Mouse (Mus musculus) hindbrain, embryonic 10.5 days (tissue): ENCODE measurements around the gene Zcchc14. TPM values are rescaled to one million over a fixed set of nuclear protein-coding genes. Genes with fewer than 3 reads are reported as not detected.

Experiments
- DNase-seq: peaks from one replicate; pipeline ENCODE4 v3.0.0-alpha.2; 2017; ENCODE audit warnings: low spot score
- H3K27ac ChIP-seq: fragments of 300-500 bp; sonication (generic); 2 replicates; pipeline ENCODE4 v1.5.1; 2016; ENCODE audit warnings: mild to moderate bottlenecking, moderate library complexity
- H3K27me3 ChIP-seq: fragments of 300-500 bp; sonication (generic); 2 replicates; pipeline ENCODE4 v1.6.1; 2016; ENCODE audit warnings: mild to moderate bottlenecking; ENCODE audit not compliant: poor library complexity, insufficient read depth, severe bottlenecking
- H3K36me3 ChIP-seq: fragments of 300-500 bp; sonication (generic); 2 replicates; pipeline ENCODE4 v1.6.1; 2016; ENCODE audit warnings: mild to moderate bottlenecking, moderate library complexity
- H3K4me1 ChIP-seq: fragments of 300-500 bp; sonication (generic); replicated peaks from 2 replicates; pipeline ENCODE4 v1.6.1; 2016; ENCODE audit warnings: mild to moderate bottlenecking
- H3K4me3 ChIP-seq: fragments of 300-500 bp; sonication (generic); 2 replicates; pipeline ENCODE4 v1.5.1; 2016; ENCODE audit warnings: mild to moderate bottlenecking, moderate library complexity
- H3K9me3 ChIP-seq: fragments of 300-500 bp; sonication (generic); 2 replicates; pipeline ENCODE4 v1.6.1; 2016; ENCODE audit warnings: mild to moderate bottlenecking, moderate library complexity
- WGBS: fragments of 180-500 bp; shearing (Covaris S2); methylation state at CpG from one replicate; pipeline ENCODE4 v1.1.7; 2016; 5-methylcytosine and 5-hydroxymethylcytosine counted together
- polyA plus RNA-seq: library from polyadenylated mRNA; unstranded; fragments of >200 nt; fragmentation: Nextera tagmentation; extraction: Ambion mirVana; gene quantifications from 2 replicates; pipeline ENCODE4 v1.2.1, GENCODE M21; 2016

The Zcchc14 gene
- polyA plus RNA-seq, 1 experiment from 2014 or later = 14.6 TPM

DNA sequence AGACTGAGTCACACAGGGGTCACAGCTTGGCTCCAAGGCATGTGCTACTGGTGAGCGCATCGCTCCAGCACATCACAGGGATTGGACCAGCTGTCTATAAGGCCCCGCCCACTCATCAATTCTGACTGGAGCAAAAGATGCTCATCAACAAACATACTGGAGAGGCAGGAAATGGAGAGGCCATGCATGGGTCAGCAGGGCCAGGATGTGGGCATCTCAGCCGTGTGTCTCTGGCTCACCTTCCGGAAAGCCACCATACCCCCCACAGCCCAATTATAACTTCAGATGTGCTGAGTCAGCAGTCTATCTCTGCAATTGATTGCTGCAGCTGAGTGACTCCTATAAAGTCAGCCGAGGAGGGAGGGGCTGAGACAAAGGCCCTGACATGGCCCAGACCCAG is 84.4 kb downstream of the Zcchc14 start:
- peaks cover 68% of the 10 kb centered on the region for H3K4me1 ChIP-seq
- peak overlapping the region; percentile 51; the same call in 1 of the 2 replicates for H3K27ac ChIP-seq
- DNase-seq = no peak
- H3K4me3 ChIP-seq = no peak overlapping the region
- H3K27me3 ChIP-seq = no peaks in the 10 kb centered on the region
- WGBS = 72% methylated on average over 6 of the region's 6 CpGs
- H3K36me3 ChIP-seq = peaks cover 18% of the 10 kb centered on the region
- H3K9me3 ChIP-seq = no peaks in the 10 kb centered on the region

- DNase-seq = no peak
- 64% methylated on average over 6 of the region's 6 CpGs for WGBS
- Histone ChIP-seq H3K4me3 (no peak overlapping the region), H3K36me3 (peaks cover 46% of the 10 kb centered on the region), H3K4me1 (peaks cover 70% of the 10 kb centered on the region), H3K27ac (peak overlapping the region; percentile 66; the same call in 1 of the 2 replicates), H3K27me3 (no peaks in the 10 kb centered on the region), H3K9me3 (no peaks in the 10 kb centered on the region)
These were observed 89.0 kb downstream of the Zcchc14 start for GRCm38 (mm10) chr8:121563701-121564100.

DNA sequence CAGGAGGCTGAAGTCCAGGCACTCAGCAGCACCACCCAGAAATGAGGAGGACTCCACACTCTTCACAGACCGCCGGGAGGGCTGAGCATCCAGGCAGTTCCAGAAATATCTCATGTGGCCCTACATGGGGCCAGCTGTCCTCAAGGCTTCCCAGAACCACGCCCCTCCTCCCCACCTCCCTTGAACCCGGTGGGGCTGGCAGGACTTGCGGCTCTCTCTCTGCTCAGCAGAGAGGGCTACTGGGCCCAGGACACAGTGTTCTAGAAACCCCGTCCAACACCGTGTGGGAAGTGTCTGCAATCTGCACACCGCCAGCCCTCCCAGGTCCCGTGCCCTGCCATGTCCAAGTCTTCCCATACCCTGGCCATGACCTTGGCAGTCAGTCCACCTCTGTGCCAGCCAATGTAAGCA is 89.8 kb downstream of the Zcchc14 start:
- Histone ChIP-seq H3K36me3 (peaks cover 54% of the 10 kb centered on the region), H3K27ac (peak overlapping the region; percentile 66), H3K9me3 (no peaks in the 10 kb centered on the region), H3K4me1 (peaks cover 62% of the 10 kb centered on the region), H3K4me3 (no peak overlapping the region), H3K27me3 (no peaks in the 10 kb centered on the region)
- no peak for DNase-seq
- WGBS = 83% methylated on average over 9 of the region's 9 CpGs

DNA sequence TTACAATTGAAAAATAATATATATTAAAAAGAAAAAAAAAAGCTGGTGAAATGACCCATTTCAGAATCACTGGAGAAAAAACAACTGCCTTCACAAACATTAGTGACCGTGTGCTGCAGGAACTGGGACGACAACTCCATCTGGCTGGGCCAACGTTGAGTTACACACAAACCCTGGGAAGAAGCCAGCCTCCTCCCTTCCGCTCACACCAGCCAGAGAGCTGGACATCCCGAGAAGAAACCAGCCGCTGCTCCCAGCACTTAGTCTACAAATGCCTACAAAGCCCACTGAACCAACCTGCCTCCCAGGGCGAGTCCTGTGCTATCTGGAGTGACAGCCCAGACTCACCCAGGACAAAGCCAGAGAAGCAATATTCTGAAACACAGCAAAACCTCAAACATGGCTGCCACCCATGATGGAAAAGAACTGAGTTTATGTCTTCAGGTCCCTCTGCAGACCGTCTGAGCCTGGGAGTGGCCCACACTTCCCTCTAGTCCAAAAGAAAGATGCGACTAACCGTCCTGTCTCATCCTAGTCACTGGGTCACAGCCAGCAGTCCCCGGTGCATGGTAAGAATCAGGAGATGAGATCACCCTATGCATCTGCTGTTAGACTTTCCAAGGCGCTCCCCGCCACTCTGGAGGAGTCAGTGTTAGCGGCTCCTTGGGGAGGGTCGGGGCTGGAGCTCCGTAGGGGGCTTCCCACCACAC is 90.9 kb downstream of the Zcchc14 start:
- Histone ChIP-seq H3K9me3 (no peaks in the 10 kb centered on the region), H3K36me3 (peaks cover 59% of the 10 kb centered on the region), H3K4me1 (peaks cover 53% of the 10 kb centered on the region), H3K27ac (peak overlapping the region; percentile 66), H3K27me3 (no peaks in the 10 kb centered on the region), H3K4me3 (no peak overlapping the region)
- no peak for DNase-seq
- whole genome bisulfite sequencing = 87% methylated on average over 16 of the region's 16 CpGs

DNA sequence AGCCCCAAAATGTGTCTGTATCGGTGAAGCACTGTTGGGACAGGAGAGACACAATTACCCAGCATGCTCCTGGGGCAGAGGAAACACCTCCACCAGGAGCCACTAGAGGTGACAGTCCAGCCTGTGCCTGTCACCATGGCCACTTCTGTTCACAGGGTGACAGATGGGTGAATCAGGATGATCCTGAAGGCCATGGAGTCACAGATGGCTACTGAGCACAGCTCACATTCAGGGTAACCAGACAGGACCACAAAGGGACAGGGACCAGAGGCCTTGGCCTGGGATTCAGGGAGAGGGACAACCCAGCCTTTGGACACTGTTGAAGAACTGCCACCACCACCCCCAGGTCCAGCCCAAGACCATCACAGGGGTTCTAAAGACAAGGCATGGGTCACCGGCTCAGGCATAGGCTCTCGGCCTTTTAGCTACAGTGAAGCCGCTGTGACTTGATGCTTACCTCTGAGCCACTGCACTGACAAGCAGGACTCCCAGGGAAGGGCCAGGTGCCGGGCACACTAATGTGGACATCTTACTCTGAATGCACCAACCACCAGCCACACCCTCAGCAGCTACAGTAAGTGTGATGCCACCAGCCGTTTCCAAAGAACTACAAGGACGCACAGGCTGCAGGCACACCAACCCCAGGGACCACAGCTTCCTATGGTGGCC is 92.1 kb downstream of the Zcchc14 start:
- H3K27ac ChIP-seq = no peak overlapping the region
- no peak for DNase-seq
- H3K9me3 ChIP-seq = no peaks in the 10 kb centered on the region
- H3K4me3 ChIP-seq = no peak overlapping the region
- H3K27me3 ChIP-seq = no peaks in the 10 kb centered on the region
- WGBS = 91% methylated on average over 7 of the region's 7 CpGs
- peaks cover 68% of the 10 kb centered on the region for H3K36me3 ChIP-seq
- peaks cover 41% of the 10 kb centered on the region for H3K4me1 ChIP-seq

DNA sequence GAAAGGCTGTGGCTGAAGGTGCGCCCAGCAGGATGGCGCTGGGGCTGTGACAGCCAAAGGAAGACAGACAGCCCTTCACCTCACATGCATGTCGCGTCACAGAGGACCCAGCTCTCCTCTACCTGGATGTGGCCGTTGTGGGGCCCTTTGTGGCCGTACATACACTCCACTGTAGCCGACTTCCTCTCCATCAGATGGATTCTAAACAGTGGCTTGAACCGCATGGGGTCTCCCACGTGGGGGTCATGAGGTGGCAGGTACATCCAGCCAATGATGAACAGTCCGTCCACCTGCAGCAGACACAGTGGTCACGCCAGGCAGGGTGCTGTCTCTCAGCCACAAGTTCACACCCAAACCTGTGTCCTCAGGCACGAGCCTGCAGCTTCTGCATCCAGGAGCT is 92.9 kb downstream of the Zcchc14 start:
- no peaks in the 10 kb centered on the region for H3K9me3 ChIP-seq
- H3K4me1 ChIP-seq = peaks cover 33% of the 10 kb centered on the region
- peaks cover 67% of the 10 kb centered on the region for H3K36me3 ChIP-seq
- H3K27ac ChIP-seq = no peak overlapping the region
- no peaks in the 10 kb centered on the region for H3K27me3 ChIP-seq
- no peak overlapping the region for H3K4me3 ChIP-seq
- no peak for DNase-seq
- WGBS = 89% methylated on average over 12 of the region's 12 CpGs

- Histone ChIP-seq H3K27ac (no peak overlapping the region), H3K4me3 (no peak overlapping the region), H3K4me1 (peaks cover 21% of the 10 kb centered on the region), H3K36me3 (peaks cover 70% of the 10 kb centered on the region), H3K9me3 (no peaks in the 10 kb centered on the region), H3K27me3 (no peaks in the 10 kb centered on the region)
- no peak for DNase-seq
- WGBS = 92% methylated on average over 16 of the region's 16 CpGs
These were observed 94.2 kb downstream of the Zcchc14 start for GRCm38 (mm10) chr8:121558538-121558937.

DNA sequence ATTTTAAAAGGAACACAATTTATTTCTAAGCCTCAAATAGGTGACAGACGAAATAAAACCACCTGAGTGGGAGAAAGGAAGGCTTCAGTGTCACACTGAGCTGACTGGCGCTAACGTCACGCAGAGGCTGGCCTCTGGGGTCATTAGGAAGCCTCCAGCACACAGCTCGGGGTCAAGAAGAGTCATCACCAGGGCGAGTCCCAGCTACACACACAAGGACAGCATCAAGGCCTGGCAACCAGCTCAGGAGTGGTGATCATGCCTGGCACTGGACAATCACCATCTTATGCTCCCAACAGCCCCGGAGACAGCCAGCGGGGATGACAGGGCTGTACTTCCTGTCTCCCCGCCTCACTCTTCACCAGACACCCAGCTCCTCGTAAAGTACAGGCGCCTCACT is 95.0 kb downstream of the Zcchc14 start:
- WGBS = 89% methylated on average over 11 of the region's 11 CpGs
- DNase-seq = no peak
- no peak overlapping the region for H3K4me3 ChIP-seq
- peaks cover 75% of the 10 kb centered on the region for H3K36me3 ChIP-seq
- no peaks in the 10 kb centered on the region for H3K9me3 ChIP-seq
- peaks cover 13% of the 10 kb centered on the region for H3K4me1 ChIP-seq
- no peak overlapping the region for H3K27ac ChIP-seq
- H3K27me3 ChIP-seq = no peaks in the 10 kb centered on the region

DNA sequence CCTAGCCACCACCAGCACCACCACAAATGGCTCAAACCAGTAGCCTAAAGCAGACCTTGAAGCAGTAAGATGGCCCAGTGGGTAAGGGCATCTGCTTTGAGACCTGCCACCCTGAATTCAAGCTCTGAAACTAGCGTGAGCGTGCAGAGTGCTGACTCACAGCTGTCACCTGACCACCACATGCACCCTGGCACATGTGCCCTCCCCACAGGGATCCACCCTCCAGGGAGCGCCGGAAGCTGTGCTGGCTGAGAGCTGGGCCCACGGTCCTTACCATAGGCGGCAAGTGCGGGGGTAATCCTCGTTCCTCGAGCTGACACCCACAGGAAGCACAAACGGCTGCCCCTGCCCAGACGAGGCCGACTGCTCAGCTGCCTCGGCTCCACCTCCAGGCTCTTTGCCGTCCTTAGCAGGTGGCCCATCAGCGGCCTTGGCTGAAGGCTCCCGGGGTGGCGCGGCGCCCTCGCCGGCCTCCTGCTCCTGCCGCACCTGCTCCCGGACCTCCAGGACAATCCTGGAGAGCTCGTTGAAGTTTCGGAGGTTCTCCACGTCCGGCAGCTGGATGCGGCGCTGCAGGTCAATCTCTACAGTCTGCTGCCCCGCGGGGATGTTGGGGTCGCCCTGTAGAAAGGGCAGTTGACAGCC is 98.7 kb downstream of the Zcchc14 start:
- no peak overlapping the region for H3K27ac ChIP-seq
- H3K36me3 ChIP-seq = peaks cover 87% of the 10 kb centered on the region
- peaks cover 22% of the 10 kb centered on the region for H3K4me1 ChIP-seq
- H3K9me3 ChIP-seq = no peaks in the 10 kb centered on the region
- H3K27me3 ChIP-seq = no peaks in the 10 kb centered on the region
- H3K4me3 ChIP-seq = no peak overlapping the region
- DNase-seq = no peak
- WGBS = 95% methylated on average over 32 of the region's 32 CpGs

GRCm38 (mm10) chr8:121552506-121552905 is 100.2 kb downstream of the Zcchc14 start:
- Histone ChIP-seq H3K36me3 (peaks cover 72% of the 10 kb centered on the region), H3K27ac (no peak overlapping the region), H3K4me3 (no peak overlapping the region), H3K9me3 (no peaks in the 10 kb centered on the region), H3K4me1 (peaks cover 22% of the 10 kb centered on the region), H3K27me3 (no peaks in the 10 kb centered on the region)
- 89% methylated on average over 9 of the region's 9 CpGs for WGBS
- no peak for DNase-seq

DNA sequence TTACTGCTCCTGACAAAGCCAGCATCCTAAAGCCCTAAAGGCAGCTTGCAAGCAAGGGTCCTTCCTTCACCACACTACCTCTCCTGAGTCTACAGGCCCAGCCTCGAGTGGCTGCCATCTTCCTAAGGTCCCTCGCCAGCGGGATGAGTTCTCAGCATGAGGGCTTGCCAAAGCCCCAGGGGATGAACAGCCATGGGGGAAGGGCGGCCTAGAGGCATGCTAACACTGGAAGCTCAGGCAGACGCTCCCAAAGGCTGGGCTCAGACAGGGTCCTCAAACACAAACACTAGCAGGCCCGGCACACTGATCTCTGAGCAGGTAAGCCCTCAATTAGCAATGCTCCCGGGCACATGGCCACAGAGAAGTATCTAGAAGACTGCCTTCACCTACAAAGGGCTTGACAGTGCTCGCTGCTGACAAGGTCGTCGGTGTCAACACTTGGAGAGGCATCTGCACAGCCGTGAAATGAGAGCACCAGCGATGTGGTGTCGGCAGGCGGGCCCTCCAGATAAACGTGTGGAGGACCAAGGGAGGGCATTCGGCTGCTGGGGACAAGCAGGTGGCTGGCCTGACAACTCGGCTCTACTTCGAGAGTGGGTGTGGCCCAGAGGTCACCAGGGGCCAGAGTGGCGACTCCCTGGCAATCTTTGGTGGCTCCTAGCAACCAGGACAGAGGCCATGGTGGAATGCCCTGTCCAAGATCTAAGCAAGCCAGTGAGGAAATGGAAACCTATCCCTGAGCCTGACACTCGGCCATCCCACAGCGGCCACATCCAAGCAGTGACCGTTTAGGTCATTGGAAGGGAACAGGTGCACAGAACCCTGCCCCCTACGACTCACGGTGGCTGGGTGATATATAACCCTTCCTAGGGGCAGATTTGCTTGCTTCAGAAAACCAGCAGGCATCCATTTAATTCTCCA is 101.4 kb downstream of the Zcchc14 start:
- no peak overlapping the region for H3K27ac ChIP-seq
- no peaks in the 10 kb centered on the region for H3K27me3 ChIP-seq
- no peak overlapping the region for H3K4me3 ChIP-seq
- no peak for DNase-seq
- 55% methylated on average over 24 of the region's 24 CpGs for WGBS
- H3K9me3 ChIP-seq = no peaks in the 10 kb centered on the region
- peaks cover 66% of the 10 kb centered on the region for H3K36me3 ChIP-seq
- H3K4me1 ChIP-seq = peaks cover 22% of the 10 kb centered on the region

- WGBS = 93% methylated on average over 6 of the region's 6 CpGs
- Histone ChIP-seq H3K27me3 (0 out of 2 replicates have a peak, but pooled peaks cover 5% of the 10 kb centered on the region), H3K36me3 (peaks cover 56% of the 10 kb centered on the region), H3K4me1 (peaks cover 22% of the 10 kb centered on the region), H3K4me3 (no peak overlapping the region), H3K27ac (no peak overlapping the region), H3K9me3 (no peaks in the 10 kb centered on the region)
- no peak for DNase-seq
These were observed 102.6 kb downstream of the Zcchc14 start for GRCm38 (mm10) chr8:121550056-121550455.
